Mouse (Mus musculus): Measurements from ENCODE around the gene Hist1h4n. TPM values are rescaled to one million over a fixed set of nuclear protein-coding genes. Genes with fewer than 3 reads are reported as not detected.
A peak's percentile ranks its signal among the peaks of the same experiment; 100 is the strongest.
"Not testable (repeated sequence)": the region's sequence is repeated elsewhere in the genome, so short reads cannot be mapped to it uniquely, and the experiment has no call there.

Hist1h4n gene
- polyA plus RNA-seq, 1 experiment from 2014 or later: 21.3 TPM

DNA sequence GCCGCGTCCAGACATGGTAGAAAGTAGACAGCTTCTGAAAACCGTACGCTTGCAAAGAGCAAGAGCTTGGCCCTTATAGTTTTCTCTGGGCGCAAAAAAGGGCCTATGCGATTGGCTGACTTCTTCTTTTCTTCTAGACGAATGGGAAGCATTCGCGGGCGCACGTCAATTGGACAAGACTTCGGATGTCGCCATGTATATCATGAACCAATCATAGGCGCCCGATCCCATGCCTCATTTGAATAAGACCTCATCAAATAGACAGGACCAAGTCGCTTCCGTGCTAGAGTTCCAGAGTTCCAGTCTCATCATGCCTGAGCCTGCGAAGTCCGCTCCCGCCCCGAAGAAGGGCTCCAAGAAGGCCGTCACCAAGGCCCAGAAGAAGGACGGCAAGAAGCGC is 1.5 kb upstream of the Hist1h4n start, which contains the start of the genes Hist1h2ap and Hist1h2br:
Gene Hist1h2ap (minus strand): TSS at position 47 of the 400 bp plus-strand sequence.
Gene Hist1h2br (plus strand): TSS at position 283 of the 400 bp plus-strand sequence.
- H3K4me2 ChIP-seq; H3K27ac ChIP-seq; H3K4me3 ChIP-seq (replicated peaks); H3K9ac ChIP-seq (replicated peaks); H3K27me3 ChIP-seq; H3K4me1 ChIP-seq (replicated peaks); H3K9me3 ChIP-seq; H3K36me3 ChIP-seq: not testable (repeated sequence)
- no CpG with 5 or more reads among the region's 24 CpGs for WGBS
- ATAC-seq (ENCODE audit: insufficient number of reproducible peaks, insufficient read depth, low FRiP score, low TSS enrichment, low read depth): peak; percentile 95

DNA sequence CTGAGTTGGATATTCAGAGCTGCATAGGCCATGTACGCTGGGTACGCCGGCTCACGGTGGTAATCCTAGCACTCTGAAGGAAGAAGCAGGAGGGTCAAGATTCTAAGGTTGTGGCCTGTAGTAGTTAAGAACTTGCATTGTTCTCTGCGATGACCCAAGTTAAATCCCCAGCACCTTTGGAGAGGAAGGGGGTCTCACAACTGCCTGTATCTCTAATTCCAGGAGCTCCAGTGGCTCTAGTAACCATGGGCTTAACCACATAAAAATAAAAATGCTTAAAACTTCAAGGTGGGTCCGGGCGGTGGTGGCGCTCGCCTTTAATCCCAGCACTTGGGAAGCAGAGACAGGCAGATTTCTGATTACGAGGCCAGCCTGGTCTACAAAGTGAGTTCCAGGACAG is 1.7 kb downstream of the Hist1h4n start:
- no peaks in the 10 kb centered on the region for H3K9me3 ChIP-seq
- H3K4me1 ChIP-seq (replicated peaks): no peaks in the 10 kb centered on the region
- H3K27ac ChIP-seq: peak overlapping the region; percentile 60
- H3K9ac ChIP-seq (replicated peaks): no peak overlapping the region
- H3K4me3 ChIP-seq (replicated peaks): no peak overlapping the region
- no peak for ATAC-seq (ENCODE audit: insufficient number of reproducible peaks, insufficient read depth, low FRiP score, low TSS enrichment, low read depth)
- 0 out of 2 replicates have a peak overlapping the region, but pooled peaks have one; percentile 15 for H3K4me2 ChIP-seq
- no peaks in the 10 kb centered on the region for H3K27me3 ChIP-seq
- peaks cover 3% of the 10 kb centered on the region; the same call in 1 of the 2 replicates for H3K36me3 ChIP-seq
- WGBS: 82% methylated on average over 10 of the region's 10 CpGs

DNA sequence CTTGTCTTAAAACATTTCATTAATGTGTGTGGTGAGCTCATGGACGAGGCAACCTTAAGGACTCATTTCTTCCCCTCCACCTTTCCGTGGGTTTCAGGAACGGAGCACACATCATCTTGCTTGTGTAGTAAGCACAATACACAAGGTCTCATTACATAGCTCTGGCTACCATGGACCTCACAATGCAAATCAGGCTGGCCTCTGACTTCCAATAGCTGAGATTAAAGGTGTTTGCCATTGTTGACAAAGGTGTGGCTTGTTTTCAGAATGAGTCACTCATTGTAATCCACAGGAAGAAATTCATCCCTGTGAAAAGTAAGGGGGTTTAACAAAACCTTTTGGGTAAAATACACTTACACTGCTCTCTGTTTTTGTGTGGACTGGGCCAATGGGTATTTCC is 3.5 kb downstream of the Hist1h4n start:
- Histone ChIP-seq H3K27ac (no peak overlapping the region), H3K9ac (replicated peaks) (no peak overlapping the region), H3K4me1 (replicated peaks) (no peaks in the 10 kb centered on the region), H3K36me3 (peaks cover 3% of the 10 kb centered on the region; the same call in 1 of the 2 replicates), H3K4me3 (replicated peaks) (no peak overlapping the region), H3K9me3 (no peaks in the 10 kb centered on the region), H3K4me2 (no peak overlapping the region), H3K27me3 (no peaks in the 10 kb centered on the region)
- 76% methylated on average over 3 of the region's 3 CpGs for WGBS
- no peak for ATAC-seq (ENCODE audit: insufficient number of reproducible peaks, insufficient read depth, low FRiP score, low TSS enrichment, low read depth)

DNA sequence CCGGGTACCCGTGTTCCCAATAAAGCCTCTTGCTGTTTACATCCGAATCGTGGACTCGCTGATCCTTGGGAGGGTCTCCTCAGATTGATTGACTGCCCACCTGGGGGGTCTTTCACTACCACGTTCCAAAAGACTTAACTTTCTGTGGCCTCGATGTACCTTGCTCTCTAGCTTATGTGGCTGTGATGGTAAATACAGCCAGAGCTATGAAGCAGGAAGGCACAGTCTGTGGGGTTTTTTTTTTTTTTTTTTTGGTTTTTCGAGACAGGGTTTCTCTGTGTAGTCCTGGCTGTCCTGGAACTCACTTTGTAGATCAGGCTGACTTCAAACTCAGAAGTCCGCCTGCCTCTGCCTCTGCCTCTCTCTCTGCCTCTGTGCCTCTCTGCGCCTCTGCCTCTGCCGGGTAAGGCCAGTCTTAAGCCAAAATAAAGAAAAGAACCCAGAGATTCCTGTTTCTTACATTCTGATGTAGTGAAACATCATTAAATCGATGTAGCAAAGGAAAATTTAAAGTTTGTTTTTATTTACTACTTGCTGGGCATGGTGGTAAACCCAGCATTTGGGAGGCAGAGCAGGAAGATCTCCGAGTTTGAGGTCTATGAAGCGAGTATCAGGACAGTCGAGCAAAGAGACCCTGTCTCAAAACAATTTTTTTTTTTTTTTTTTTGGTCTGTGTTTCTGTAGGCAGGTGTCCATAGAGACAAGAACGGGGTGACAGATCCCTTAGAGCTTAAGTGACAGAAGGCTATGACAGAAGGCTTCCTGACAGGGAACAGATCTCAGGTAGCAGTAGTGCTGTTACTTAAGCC is 11.7 kb downstream of the Hist1h4n start:
- not testable (repeated sequence) for ATAC-seq (ENCODE audit: insufficient number of reproducible peaks, insufficient read depth, low FRiP score, low TSS enrichment, low read depth); H3K9me3 ChIP-seq; H3K4me2 ChIP-seq; H3K36me3 ChIP-seq; H3K9ac ChIP-seq (replicated peaks); H3K4me1 ChIP-seq (replicated peaks); H3K27ac ChIP-seq; H3K27me3 ChIP-seq; H3K4me3 ChIP-seq (replicated peaks)
- 72% methylated on average over 7 of the region's 16 CpGs for WGBS

DNA sequence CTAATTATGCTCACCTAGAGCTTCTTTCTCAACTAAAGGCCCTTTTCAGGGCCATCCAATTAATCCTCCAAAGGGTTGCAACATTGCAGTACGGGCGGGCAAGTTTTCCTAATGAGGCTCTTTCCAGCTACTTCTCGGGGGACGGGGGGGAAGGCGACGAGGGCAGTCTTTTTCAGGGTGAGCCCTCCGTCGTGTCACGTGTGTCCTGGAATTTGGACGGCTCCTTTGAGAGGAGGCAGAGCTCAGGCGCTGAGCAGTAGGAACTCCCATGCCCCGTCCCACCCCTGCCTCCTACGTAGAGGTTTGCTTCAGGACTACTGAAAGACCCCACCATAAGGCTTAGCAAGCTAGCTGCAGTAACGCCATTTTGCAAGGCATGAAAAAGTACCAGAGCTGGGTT is 19.9 kb downstream of the Hist1h4n start:
- H3K36me3 ChIP-seq; H3K9me3 ChIP-seq; H3K27me3 ChIP-seq; H3K9ac ChIP-seq (replicated peaks); H3K4me1 ChIP-seq (replicated peaks): not testable (repeated sequence)
- Histone ChIP-seq H3K4me3 (replicated peaks) (peak overlapping the region; percentile 29), H3K4me2 (peak overlapping the region; percentile 46), H3K27ac (peak overlapping the region; percentile 70)
- 0% methylated on average over 12 of the region's 14 CpGs for WGBS
- peak; percentile 61; the same call in 1 of the 2 replicates for ATAC-seq (ENCODE audit: insufficient number of reproducible peaks, insufficient read depth, low FRiP score, low TSS enrichment, low read depth)

DNA sequence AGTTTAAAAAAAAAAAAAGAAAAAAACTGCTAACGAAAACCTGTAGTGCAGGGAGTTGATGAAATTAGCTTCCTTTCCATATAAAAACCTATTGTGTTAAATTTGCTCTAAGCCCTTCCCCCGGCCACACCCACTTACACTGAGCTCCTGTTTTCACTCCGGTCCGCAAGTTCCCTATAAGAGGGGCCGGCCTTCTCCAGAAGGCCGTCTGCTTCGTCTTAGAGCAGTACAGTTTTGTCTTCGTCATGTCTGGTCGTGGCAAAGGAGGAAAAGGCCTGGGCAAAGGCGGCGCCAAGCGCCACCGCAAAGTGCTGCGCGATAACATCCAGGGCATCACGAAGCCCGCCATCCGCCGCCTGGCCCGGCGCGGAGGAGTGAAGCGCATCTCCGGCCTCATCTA is 20.5 kb downstream of the Hist1h4n start, which contains the start of gene Hist1h4m:
Gene Hist1h4m (plus strand): TSS at position 208 of the 400 bp plus-strand sequence.
- not testable (repeated sequence) for H3K4me1 ChIP-seq (replicated peaks)
- peak within 1 kb of the TSS; percentile 46 for H3K4me2 ChIP-seq
- H3K27ac ChIP-seq: peak within 1 kb of the TSS; percentile 70

DNA sequence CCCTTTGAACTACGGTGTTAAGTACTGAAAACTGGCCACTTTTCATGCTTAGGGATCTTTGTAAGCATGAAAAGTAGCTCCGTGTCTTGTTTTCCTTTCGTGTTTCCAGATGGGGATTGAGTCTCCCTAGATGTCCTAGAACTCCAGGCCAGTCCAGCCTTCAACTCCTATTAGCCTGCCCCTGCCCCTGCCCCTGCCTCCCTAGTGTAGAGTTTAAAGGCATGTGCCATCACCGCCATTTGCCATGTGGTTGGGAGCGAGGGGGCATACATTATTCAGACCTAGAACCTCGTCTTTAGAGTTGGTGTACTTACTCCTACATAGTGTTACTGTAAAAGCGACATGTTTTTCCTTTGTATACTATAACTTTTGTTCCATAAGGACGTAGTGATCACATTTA is 20.9 kb downstream of the Hist1h4n start:
- ATAC-seq (ENCODE audit: insufficient number of reproducible peaks, insufficient read depth, low FRiP score, low TSS enrichment, low read depth): peak; percentile 24; the same call in 1 of the 2 replicates
- H3K4me2 ChIP-seq: not testable (repeated sequence)

More for the DNA sequence above, 20.5 kb downstream of the Hist1h4n start, which contains the start of gene Hist1h4m:
- H3K9ac ChIP-seq (replicated peaks); H3K36me3 ChIP-seq; H3K27me3 ChIP-seq; H3K9me3 ChIP-seq: not testable (repeated sequence)
- no CpG with 5 or more reads among the region's 24 CpGs for WGBS
- 0 out of 2 replicates have a peak, but pooled peaks have one; percentile 17 for ATAC-seq (ENCODE audit: insufficient number of reproducible peaks, insufficient read depth, low FRiP score, low TSS enrichment, low read depth)
- peak within 1 kb of the TSS; percentile 29 for H3K4me3 ChIP-seq (replicated peaks)

DNA sequence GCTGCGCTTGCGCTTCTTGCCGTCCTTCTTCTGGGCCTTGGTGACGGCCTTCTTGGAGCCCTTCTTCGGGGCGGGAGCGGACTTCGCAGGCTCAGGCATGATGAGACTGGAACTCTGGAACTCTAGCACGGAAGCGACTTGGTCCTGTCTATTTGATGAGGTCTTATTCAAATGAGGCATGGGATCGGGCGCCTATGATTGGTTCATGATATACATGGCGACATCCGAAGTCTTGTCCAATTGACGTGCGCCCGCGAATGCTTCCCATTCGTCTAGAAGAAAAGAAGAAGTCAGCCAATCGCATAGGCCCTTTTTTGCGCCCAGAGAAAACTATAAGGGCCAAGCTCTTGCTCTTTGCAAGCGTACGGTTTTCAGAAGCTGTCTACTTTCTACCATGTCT is 21.9 kb downstream of the Hist1h4n start, which contains the start of the genes Hist1h2bq and Hist1h2ao:
Gene Hist1h2bq (minus strand): TSS at position 125 of the 400 bp plus-strand sequence.
Gene Hist1h2ao (plus strand): TSS at position 393 of the 400 bp plus-strand sequence.
- not testable (repeated sequence) for H3K36me3 ChIP-seq; H3K27me3 ChIP-seq; H3K4me2 ChIP-seq; H3K9ac ChIP-seq (replicated peaks); H3K4me3 ChIP-seq (replicated peaks); H3K4me1 ChIP-seq (replicated peaks); H3K27ac ChIP-seq; H3K9me3 ChIP-seq
- ATAC-seq (ENCODE audit: insufficient number of reproducible peaks, insufficient read depth, low FRiP score, low TSS enrichment, low read depth): peak; percentile 95
- WGBS: no CpG with 5 or more reads among the region's 23 CpGs

More for the DNA sequence above, 20.9 kb downstream of the Hist1h4n start:
- H3K36me3 ChIP-seq; H3K27me3 ChIP-seq; H3K4me1 ChIP-seq (replicated peaks); H3K9me3 ChIP-seq; H3K27ac ChIP-seq; H3K4me3 ChIP-seq (replicated peaks); H3K9ac ChIP-seq (replicated peaks): not testable (repeated sequence)
- no CpG with 5 or more reads among the region's 8 CpGs for WGBS

DNA sequence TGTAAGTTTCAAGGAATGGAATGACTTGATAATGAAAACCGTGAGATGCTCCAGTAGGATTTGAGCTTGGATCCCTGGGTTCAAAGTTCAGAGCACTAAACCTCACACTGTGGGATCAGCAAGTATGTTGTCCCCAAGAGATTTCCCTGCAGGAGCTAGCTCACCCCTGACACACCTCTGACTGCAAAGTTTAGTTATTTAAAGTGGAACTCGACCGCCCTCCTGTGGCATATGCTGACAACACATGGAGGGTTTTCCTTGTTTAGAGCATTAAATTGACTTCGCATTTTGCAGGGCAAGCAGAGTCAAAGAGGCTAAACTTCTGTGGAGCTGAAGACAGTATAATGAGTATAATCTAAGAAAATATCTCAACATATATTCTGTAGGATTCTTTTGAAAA is 28.9 kb downstream of the Hist1h4n start:
- H3K9ac ChIP-seq (replicated peaks); H3K4me2 ChIP-seq; H3K4me1 ChIP-seq (replicated peaks); H3K36me3 ChIP-seq; H3K9me3 ChIP-seq; H3K27ac ChIP-seq; H3K27me3 ChIP-seq; H3K4me3 ChIP-seq (replicated peaks): not testable (repeated sequence)
- ATAC-seq (ENCODE audit: insufficient number of reproducible peaks, insufficient read depth, low FRiP score, low TSS enrichment, low read depth): peak; percentile 75
- WGBS: no CpG with 5 or more reads among the region's 4 CpGs

DNA sequence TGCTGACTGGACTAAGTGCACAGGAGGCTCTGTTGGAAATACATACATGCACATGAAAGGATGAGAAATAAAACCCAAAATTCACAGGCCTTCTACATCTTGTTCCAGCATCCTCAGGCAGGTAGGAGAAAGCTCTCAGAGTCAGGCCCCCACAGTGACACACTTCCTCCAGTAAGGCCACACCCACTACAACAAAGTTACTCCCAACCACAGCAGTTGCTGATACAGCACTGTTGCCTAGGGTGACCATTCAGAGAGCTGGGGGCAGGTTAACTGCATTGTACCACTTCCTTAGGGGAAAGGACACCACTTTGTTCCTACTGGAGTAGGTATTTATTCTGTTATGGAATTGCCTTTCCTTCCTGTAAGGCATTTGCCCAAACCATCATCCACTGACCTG is 34.8 kb downstream of the Hist1h4n start:
- not testable (repeated sequence) for H3K4me1 ChIP-seq (replicated peaks); H3K27ac ChIP-seq; H3K36me3 ChIP-seq; H3K27me3 ChIP-seq; H3K4me3 ChIP-seq (replicated peaks); H3K9me3 ChIP-seq; H3K9ac ChIP-seq (replicated peaks); H3K4me2 ChIP-seq; ATAC-seq (ENCODE audit: insufficient number of reproducible peaks, insufficient read depth, low FRiP score, low TSS enrichment, low read depth)

DNA sequence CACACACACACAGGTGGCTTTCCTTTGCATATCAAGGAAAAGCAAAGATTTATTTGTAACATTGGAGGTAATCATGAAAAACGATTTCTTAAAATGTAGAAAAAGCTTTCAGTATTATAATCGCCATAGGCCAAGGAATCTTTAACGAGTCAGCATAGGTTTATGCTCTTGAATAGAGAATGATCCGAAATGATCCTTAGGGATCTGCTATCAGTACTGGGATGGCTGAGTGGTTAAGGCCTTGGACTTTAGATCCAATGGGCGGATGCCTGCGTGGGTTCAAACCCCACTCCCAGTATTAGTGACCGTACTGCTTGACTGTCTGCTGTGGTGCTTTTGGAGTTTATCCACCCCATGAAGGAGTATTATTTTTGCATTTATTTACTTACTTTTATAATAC is 36.4 kb downstream of the Hist1h4n start:
- Histone ChIP-seq H3K9me3 (no peaks in the 10 kb centered on the region), H3K9ac (replicated peaks) (no peak overlapping the region), H3K4me1 (replicated peaks) (0 out of 2 replicates have a peak, but pooled peaks cover 4% of the 10 kb centered on the region), H3K27me3 (no peaks in the 10 kb centered on the region), H3K4me2 (no peak overlapping the region), H3K36me3 (no peaks in the 10 kb centered on the region), H3K4me3 (replicated peaks) (no peak overlapping the region), H3K27ac (no peak overlapping the region)
- no peak for ATAC-seq (ENCODE audit: insufficient number of reproducible peaks, insufficient read depth, low FRiP score, low TSS enrichment, low read depth)
- WGBS: 94% methylated on average over 7 of the region's 7 CpGs

Data from limb, embryonic 12.5 days (tissue).